Mouse (Mus musculus) lung, embryonic 15.5 days (tissue): ENCODE measurements at regions not wholly inside any gene's neighbourhood (a gene's known extent, or its start where the extent isn't known, plus 50 kb on each side); places are given as distances from the start of the nearest gene placed in this dataset.
A peak's percentile ranks its signal among the peaks of the same experiment; 100 is the strongest.
"Not testable (repeated sequence)": the region's sequence is repeated elsewhere in the genome, so short reads cannot be mapped to it uniquely, and the experiment has no call there.

Source experiments
- ATAC-seq: fragments of 200-750 bp; cut with Nextera tagmentation; 2 replicates; pipeline ENCODE4 v1.8.0; 2017; ENCODE audit warnings: moderate number of reproducible peaks, borderline replicate concordance; ENCODE audit not compliant: low FRiP score, low TSS enrichment; ENCODE audit errors: extremely low read depth
- H3K27ac ChIP-seq: fragments of 300-500 bp; sonication (generic); 2 replicates; pipeline ENCODE4 v1.5.1; 2015; ENCODE audit warnings: moderate library complexity, mild to moderate bottlenecking, inconsistent platforms
- H3K27me3 ChIP-seq: fragments of 300-500 bp; sonication (generic); 2 replicates; pipeline ENCODE4 v1.6.1; 2015; ENCODE audit warnings: inconsistent platforms
- H3K36me3 ChIP-seq: fragments of 300-500 bp; sonication (generic); 2 replicates; pipeline ENCODE4 v1.6.1; 2015; ENCODE audit warnings: inconsistent platforms
- H3K4me1 ChIP-seq: fragments of 300-500 bp; sonication (generic); 2 replicates; pipeline ENCODE4 v1.6.1; 2015; ENCODE audit warnings: inconsistent platforms
- H3K4me2 ChIP-seq: fragments of 300-500 bp; sonication (generic); 2 replicates; pipeline ENCODE4 v1.6.1; 2015; ENCODE audit warnings: inconsistent platforms, mild to moderate bottlenecking, moderate library complexity
- H3K4me3 ChIP-seq: fragments of 300-500 bp; sonication (generic); 2 replicates; pipeline ENCODE4 v1.5.1; 2015; ENCODE audit warnings: mild to moderate bottlenecking, inconsistent platforms
- H3K9ac ChIP-seq: fragments of 300-500 bp; sonication (generic); 2 replicates; pipeline ENCODE4 v1.6.1; 2015; ENCODE audit warnings: inconsistent platforms
- H3K9me3 ChIP-seq: fragments of 300-500 bp; sonication (generic); 2 replicates; pipeline ENCODE4 v1.6.1; 2016; ENCODE audit warnings: inconsistent platforms
- WGBS: fragments of 180-500 bp; shearing (Covaris S2); methylation state at CpG from one replicate; pipeline ENCODE4 v1.1.7; 2015; 5-methylcytosine and 5-hydroxymethylcytosine counted together

DNA sequence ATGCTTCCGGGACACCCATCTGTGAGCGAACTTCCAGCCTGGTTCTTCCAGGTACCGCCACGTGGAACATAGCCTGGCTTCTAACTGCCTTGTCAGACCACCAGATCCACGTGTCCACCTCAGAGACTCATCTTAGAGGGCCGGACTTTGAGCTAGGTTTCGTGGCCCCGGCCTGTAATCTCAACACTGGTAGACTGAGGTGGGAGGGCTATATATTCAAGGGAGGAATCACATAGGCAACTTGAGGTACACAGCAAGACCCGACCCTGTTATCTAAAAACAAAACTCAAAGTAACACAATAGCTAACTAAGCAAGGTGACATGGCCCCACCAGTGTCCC, 366.1 kb downstream of the Sox9 start:
- Histone ChIP-seq H3K4me3 (no peak overlapping the region), H3K9me3 (no peaks in the 10 kb centered on the region), H3K4me1 (peaks cover 23% of the 10 kb centered on the region), H3K4me2 (peak overlapping the region; percentile 23), H3K27me3 (no peaks in the 10 kb centered on the region), H3K9ac (no peak overlapping the region), H3K36me3 (no peaks in the 10 kb centered on the region), H3K27ac (peak overlapping the region; percentile 70)
- ATAC-seq, result no peak
- WGBS, result 59% methylated on average over 9 of the region's 9 CpGs

DNA sequence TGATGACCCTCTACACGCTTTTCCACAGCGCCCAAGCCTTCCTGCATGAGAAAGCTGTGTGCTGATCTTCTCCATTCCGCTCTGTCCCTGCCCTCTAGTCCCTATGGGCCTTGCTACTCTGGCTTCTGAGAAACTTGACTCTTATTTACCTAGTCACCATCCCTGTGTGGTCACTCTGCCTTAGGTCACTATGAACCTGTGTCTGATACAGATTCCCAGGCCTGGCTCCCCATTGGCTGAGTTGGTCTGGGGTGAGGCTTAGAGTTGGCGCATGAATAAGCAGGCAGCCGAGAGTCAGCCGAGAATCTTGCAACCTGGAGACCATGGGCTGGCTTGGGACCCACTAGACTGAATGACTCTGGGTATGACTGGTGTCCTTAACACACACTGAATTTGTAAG, 373.5 kb downstream of the Sox9 start:
- Histone ChIP-seq H3K9ac (no peak overlapping the region), H3K4me2 (no peak overlapping the region), H3K9me3 (no peaks in the 10 kb centered on the region), H3K27ac (no peak overlapping the region), H3K36me3 (no peaks in the 10 kb centered on the region), H3K4me3 (no peak overlapping the region), H3K4me1 (0 out of 2 replicates have a peak, but pooled peaks cover 6% of the 10 kb centered on the region), H3K27me3 (no peaks in the 10 kb centered on the region)
- no peak for ATAC-seq
- WGBS, result 87% methylated on average over 6 of the region's 6 CpGs

GRCm38 (mm10) chr11:113163941-113164340, 381.9 kb downstream of the Sox9 start:
- Histone ChIP-seq H3K4me3 (no peak overlapping the region), H3K4me2 (no peak overlapping the region), H3K9ac (no peak overlapping the region), H3K27ac (no peak overlapping the region), H3K4me1 (peaks cover 31% of the 10 kb centered on the region), H3K27me3 (no peaks in the 10 kb centered on the region), H3K9me3 (no peaks in the 10 kb centered on the region), H3K36me3 (no peaks in the 10 kb centered on the region)
- ATAC-seq, result no peak
- WGBS, result 63% methylated on average over 3 of the region's 3 CpGs

GRCm38 (mm10) chr11:113164510-113164909, 382.5 kb downstream of the Sox9 start:
- 22% methylated on average over 10 of the region's 10 CpGs for WGBS
- Histone ChIP-seq H3K4me2 (peak overlapping the region; percentile 61), H3K9ac (no peak overlapping the region), H3K9me3 (no peaks in the 10 kb centered on the region), H3K27me3 (no peaks in the 10 kb centered on the region), H3K4me3 (peak overlapping the region; percentile 22; the same call in 1 of the 2 replicates), H3K36me3 (no peaks in the 10 kb centered on the region), H3K4me1 (peaks cover 31% of the 10 kb centered on the region), H3K27ac (no peak overlapping the region)
- no peak for ATAC-seq

DNA sequence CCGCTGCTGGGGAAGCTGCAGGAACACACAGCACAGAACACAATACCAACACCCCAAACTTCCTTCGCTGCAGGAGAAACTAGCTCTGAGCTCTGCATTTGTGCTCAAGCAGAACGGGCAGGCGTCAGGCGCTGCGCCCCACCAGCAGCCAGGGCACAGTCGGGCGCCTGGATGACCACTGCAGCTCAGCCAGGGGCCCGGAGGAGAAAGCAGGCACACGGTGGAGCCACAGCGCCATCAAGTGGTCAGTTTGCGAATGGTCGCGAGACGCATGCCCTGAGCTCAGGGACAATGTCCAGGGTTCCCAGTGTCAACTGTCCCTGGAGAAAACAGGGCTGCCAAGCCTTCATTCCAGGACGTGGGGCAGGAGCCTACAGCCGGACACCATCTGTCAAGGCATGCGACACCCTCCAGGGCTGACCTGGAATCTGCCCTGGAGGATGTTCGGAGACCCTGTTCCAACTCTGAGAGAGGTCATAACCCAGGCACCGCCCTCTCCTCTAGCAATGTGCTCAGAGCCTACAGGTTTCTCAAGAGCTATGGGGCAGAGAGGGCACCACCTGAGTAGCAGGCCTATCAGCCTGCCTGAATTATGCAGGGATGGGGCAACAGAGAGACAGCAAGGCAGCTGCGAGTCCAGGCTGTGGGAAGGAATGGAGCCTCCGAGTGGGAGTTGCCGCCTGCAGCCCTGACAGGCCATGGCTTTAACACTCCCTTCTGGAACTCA, 383.2 kb downstream of the Sox9 start:
- peak; percentile 67; the same call in 1 of the 2 replicates for ATAC-seq
- WGBS, result 4% methylated on average over 23 of the region's 23 CpGs
- Histone ChIP-seq H3K9me3 (no peaks in the 10 kb centered on the region), H3K4me2 (peak overlapping the region; percentile 61), H3K4me1 (peaks cover 26% of the 10 kb centered on the region), H3K27me3 (no peaks in the 10 kb centered on the region), H3K27ac (peak overlapping the region; percentile 20; the same call in 1 of the 2 replicates), H3K9ac (no peak overlapping the region), H3K4me3 (peak overlapping the region; percentile 22), H3K36me3 (no peaks in the 10 kb centered on the region)

DNA sequence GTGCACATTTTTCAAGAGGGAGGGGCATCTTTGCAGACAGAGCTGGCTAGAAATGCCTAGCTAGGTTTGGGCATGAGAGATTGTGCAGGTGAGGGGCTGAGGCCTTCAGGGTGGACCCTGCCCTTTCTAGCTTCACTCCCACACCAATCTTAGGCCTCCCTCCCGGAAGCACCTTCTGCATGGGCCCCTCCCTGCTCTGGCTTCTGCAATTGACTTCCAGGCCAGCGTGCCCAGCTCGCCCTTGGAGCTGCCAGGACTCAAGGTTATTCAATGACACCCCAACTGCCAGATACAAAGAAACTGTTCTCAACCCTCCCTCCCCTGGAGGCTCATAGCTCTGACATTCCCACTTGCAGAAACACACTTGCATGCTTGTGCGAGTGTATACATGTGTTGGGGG, 384.5 kb downstream of the Sox9 start:
- H3K4me1 ChIP-seq, result peaks cover 26% of the 10 kb centered on the region
- WGBS, result 66% methylated on average over 4 of the region's 4 CpGs
- no peak overlapping the region for H3K4me2 ChIP-seq
- no peak overlapping the region for H3K27ac ChIP-seq
- H3K4me3 ChIP-seq, result no peak overlapping the region
- H3K9me3 ChIP-seq, result no peaks in the 10 kb centered on the region
- no peaks in the 10 kb centered on the region for H3K36me3 ChIP-seq
- ATAC-seq, result no peak
- H3K9ac ChIP-seq, result no peak overlapping the region
- no peaks in the 10 kb centered on the region for H3K27me3 ChIP-seq

DNA sequence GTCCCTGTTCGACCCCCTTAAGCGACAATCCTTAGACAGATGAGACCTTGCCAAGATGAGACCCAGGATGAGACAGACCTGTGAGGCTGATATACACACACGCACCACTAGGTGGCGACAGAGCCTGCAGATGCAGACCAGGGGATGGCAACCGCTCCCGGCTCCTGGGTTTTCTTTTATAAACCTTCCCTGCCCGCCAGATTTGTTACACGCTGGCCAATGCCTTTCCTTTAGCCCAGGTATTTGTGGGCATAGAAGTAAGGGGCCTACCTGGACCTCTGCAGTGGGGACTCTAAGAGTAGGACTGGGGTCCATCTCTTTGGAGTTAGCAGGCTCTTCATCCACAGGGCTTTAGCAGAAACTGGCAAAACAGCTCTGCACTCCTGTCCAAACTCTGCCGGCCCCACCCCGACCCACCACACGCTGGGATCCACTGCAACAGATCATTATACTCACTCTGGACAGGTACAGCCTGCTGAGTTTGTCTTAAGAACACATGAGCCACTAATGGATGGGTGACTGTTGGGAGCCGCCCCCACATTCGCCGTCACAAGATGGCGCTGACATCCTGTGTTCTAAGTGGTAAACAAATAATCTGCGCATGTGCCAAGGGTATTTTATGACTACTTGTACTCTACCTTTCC, 390.6 kb downstream of the Sox9 start:
- H3K9ac ChIP-seq, result peak overlapping the region; percentile 40
- peak overlapping the region; percentile 64 for H3K4me2 ChIP-seq
- no peaks in the 10 kb centered on the region for H3K9me3 ChIP-seq
- ATAC-seq, result peak; percentile 60; the same call in 1 of the 2 replicates
- H3K4me1 ChIP-seq, result peaks cover 11% of the 10 kb centered on the region; the same call in 1 of the 2 replicates
- no peaks in the 10 kb centered on the region for H3K36me3 ChIP-seq
- 18% methylated on average over 16 of the region's 16 CpGs for WGBS
- H3K4me3 ChIP-seq, result peak overlapping the region; percentile 48
- H3K27ac ChIP-seq, result peak overlapping the region; percentile 83
- H3K27me3 ChIP-seq, result no peaks in the 10 kb centered on the region

GRCm38 (mm10) chr11:113173317-113173716, 391.3 kb downstream of the Sox9 start:
- not testable (repeated sequence) for H3K27ac ChIP-seq, H3K36me3 ChIP-seq, H3K9me3 ChIP-seq, ATAC-seq, H3K27me3 ChIP-seq, H3K9ac ChIP-seq
- Histone ChIP-seq H3K4me1 (peaks cover 11% of the 10 kb centered on the region; the same call in 1 of the 2 replicates), H3K4me2 (peak overlapping the region; percentile 47), H3K4me3 (peak overlapping the region; percentile 26)
- 35% methylated on average over 12 of the region's 12 CpGs for WGBS

DNA sequence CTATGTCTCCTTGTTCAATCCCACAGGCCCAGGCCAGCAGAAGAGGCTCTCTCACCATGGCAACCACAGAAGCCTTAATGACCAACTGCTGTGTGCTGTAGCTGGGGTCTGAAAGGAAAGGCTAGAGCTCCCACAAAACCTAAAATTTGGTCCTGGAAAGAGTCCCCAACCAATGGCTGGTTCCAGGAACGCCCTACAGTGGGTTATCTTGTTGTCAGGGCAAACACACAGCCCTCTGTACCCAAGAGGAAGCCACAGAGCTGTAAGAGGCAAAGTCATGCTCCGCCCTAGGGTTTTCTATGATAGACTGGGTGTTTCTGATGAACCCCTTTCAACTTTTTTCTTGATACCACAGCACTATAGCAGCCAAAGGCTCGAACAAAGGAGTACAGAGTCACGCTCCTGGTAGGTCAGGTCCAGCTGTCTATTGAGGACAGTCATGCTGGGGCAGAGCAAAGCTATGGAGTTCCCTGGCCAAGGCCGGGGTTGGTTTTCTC, 392.0 kb downstream of the Sox9 start:
- Histone ChIP-seq H3K27ac (peak overlapping the region; percentile 37; the same call in 1 of the 2 replicates), H3K4me2 (no peak overlapping the region), H3K4me3 (no peak overlapping the region), H3K9me3 (no peaks in the 10 kb centered on the region), H3K9ac (no peak overlapping the region), H3K4me1 (peaks cover 16% of the 10 kb centered on the region; the same call in 1 of the 2 replicates), H3K36me3 (no peaks in the 10 kb centered on the region), H3K27me3 (no peaks in the 10 kb centered on the region)
- ATAC-seq, result no peak
- 68% methylated on average over 5 of the region's 5 CpGs for WGBS

DNA sequence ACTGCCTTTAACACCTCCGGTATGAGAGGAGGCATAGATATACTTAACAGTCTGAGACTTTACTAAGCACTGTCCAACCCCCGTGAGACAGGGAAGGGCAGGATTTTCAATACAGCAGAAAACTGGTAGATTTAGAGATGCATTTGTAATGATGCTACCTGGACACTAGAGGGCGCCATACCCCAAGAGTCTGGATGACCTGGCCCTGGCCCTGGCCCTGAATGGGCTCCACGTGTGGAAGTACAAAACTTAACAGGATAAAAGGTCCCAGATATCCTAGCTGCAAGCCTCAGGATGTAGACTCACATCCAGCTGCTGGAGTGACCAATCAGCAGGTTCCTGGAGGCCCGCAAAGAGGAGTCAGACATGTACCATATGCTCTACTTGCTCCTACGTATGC, 393.3 kb downstream of the Sox9 start:
- WGBS, result 19% methylated on average over 6 of the region's 6 CpGs
- ATAC-seq, result no peak
- Histone ChIP-seq H3K27ac (no peak overlapping the region; the same call in 1 of the 2 replicates), H3K9me3 (no peaks in the 10 kb centered on the region), H3K27me3 (no peaks in the 10 kb centered on the region), H3K4me1 (peaks cover 27% of the 10 kb centered on the region; the same call in 1 of the 2 replicates), H3K36me3 (no peaks in the 10 kb centered on the region), H3K4me3 (no peak overlapping the region), H3K4me2 (no peak overlapping the region), H3K9ac (no peak overlapping the region)

DNA sequence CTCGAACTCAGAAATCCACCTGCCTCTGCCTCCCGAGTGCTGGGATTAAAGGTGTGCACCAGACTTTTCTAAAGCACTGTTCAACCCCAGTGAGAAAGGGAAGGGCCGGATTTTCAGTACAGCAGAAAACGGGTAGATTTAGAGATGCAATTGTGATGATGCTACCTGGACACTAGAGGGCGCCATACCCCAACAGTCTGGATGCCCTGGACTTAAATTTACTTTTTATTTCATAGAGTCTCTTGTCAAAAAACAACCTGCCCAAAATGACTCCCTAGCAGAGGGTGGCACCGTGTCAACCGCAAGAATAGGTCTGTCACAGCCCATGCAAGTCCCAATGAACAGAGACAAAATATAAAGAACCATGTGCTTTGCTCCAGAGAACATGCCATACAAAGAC, 394.2 kb downstream of the Sox9 start:
- no peak overlapping the region for H3K4me2 ChIP-seq
- no peaks in the 10 kb centered on the region for H3K27me3 ChIP-seq
- peaks cover 31% of the 10 kb centered on the region; the same call in 1 of the 2 replicates for H3K4me1 ChIP-seq
- no peak overlapping the region for H3K9ac ChIP-seq
- no peak overlapping the region for H3K4me3 ChIP-seq
- H3K27ac ChIP-seq, result no peak overlapping the region
- H3K9me3 ChIP-seq, result no peaks in the 10 kb centered on the region
- WGBS, result 12% methylated on average over 7 of the region's 7 CpGs
- ATAC-seq, result no peak
- H3K36me3 ChIP-seq, result no peaks in the 10 kb centered on the region

DNA sequence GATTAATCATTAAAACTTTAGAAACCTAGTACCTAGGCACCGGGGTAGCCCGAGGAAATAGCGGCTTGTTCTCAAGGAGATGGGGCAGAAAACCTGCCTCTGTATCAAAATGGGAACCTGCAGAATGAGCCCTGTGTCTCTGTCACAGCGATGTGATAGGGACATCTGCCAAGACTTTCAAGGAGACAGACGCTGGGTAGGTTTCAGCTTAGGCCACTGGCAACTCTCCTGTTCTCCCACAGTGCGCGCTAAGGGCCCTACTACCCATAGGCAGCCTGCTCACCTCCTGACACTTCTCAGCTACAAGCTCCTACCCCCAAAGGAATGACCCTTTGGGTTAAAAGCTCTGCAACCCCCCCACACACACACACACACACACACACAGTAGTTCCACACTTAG, 396.4 kb downstream of the Sox9 start:
- Histone ChIP-seq H3K9me3 (no peaks in the 10 kb centered on the region), H3K4me1 (peaks cover 30% of the 10 kb centered on the region; the same call in 1 of the 2 replicates), H3K36me3 (no peaks in the 10 kb centered on the region), H3K27ac (peak overlapping the region; percentile 40), H3K9ac (no peak overlapping the region), H3K4me2 (no peak overlapping the region), H3K4me3 (no peak overlapping the region), H3K27me3 (no peaks in the 10 kb centered on the region)
- 68% methylated on average over 7 of the region's 7 CpGs for WGBS
- no peak for ATAC-seq
